Mouse (Mus musculus) embryo, embryonic 10 days (tissue): ENCODE results near the gene Aadacl4.
"Not testable (repeated sequence)": the region's sequence is repeated elsewhere in the genome, so short reads cannot be mapped to it uniquely, and the experiment has no call there.

Source experiments
- DNase-seq: peaks from one replicate; pipeline ENCODE4 v3.0.0-alpha.2; 2015; ENCODE audit warnings: low spot score

Gene Aadacl4

GRCm38 (mm10) chr4:144613407-144613806 lies at the start of gene Aadacl4:
Gene Aadacl4 (plus strand): TSS chr4:144613707.
- DNase-seq, result no peak

DNA sequence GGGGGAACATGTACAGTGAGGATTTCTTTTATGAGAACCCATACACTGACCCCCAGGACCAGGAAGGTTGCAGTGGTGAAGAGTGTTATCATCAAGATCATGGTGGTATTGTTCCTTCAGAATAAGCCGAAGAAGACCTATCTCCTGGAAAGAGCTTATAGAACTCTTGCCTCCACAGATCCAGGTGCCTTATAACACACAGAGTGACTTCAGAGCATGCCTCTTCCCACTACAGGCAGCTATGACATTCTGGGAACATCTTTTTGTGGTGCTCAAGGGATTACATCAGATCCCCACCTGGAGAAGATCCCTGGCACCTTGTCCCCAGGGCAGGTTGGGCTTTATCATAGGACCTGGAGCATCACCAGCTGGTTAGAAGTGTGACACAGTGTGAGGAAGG lies 48.5 kb upstream of the Aadacl4 start, which contains the start of gene Gm13124:
Gene Gm13124 (minus strand): TSS at position 101 of the 400 bp plus-strand sequence.
- DNase-seq, result no peak

- no peak for DNase-seq
Observed at GRCm38 (mm10) chr4:144567752-144568151, 45.8 kb upstream of the Aadacl4 start.

GRCm38 (mm10) chr4:144586207-144586606 lies 27.3 kb upstream of the Aadacl4 start:
- DNase-seq, result not testable (repeated sequence)

DNA sequence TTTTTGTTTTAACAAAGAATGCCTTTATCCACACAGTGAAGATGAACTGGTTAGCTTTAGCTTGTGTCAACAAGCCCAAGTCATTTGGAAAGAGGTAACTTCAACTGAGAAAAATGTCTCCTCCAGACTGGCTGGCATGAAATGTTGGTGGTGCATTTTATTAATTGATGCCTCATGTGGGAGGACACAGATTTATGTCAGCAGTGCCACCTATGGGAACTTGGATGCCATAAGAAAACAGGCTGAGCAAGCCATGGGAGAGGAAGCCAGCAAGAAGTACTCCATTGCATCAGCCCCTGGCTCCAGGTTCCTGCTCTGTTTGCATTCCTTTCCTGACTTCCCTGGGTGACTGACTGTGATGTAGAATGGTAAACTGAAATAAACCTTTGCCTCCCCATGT lies 20.7 kb upstream of the Aadacl4 start:
- DNase-seq, result no peak

DNA sequence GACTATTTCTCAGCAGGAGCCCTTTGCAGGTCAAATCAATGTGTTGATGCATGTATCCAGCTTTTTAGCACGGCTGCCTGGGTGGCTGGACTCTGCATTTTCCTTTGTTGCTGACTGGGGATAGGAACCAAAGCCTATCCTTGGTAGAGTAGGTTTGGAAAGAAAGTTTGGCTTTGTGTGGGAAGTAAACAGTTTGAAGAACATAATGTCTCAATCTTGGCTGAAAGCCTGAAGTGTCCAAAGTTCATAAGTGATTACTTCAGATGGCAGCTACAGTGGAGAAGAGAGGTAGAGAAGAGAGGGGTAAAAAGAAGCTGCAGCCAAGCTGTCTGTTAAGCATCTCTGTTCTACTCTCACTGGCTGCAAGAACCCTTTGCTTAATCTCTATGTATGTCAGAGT lies 1.1 kb downstream of the Aadacl4 start:
- DNase-seq, result no peak

GRCm38 (mm10) chr4:144638263-144638662 lies 24.8 kb downstream of the Aadacl4 start:
- DNase-seq, result no peak
